Mouse (Mus musculus): ENCODE measurements around the gene Vti1a. TPM values are rescaled to one million over a fixed set of nuclear protein-coding genes. Genes with fewer than 3 reads are reported as not detected.
A peak's percentile ranks its signal among the peaks of the same experiment; 100 is the strongest.

Vti1a gene
- total RNA-seq, 2 experiments from 2014 or later = 48.1 to 54.4 TPM

- no peak for DNase-seq (ENCODE audit: low spot score in 2 of 2)
Measured at GRCm38 (mm10) chr19:55513941-55514340, 197.8 kb downstream of the Vti1a start.

GRCm38 (mm10) chr19:55520236-55520635, 204.1 kb downstream of the Vti1a start:
- no peak for DNase-seq (ENCODE audit: low spot score in 2 of 2)

GRCm38 (mm10) chr19:55523340-55523739, 207.2 kb downstream of the Vti1a start:
- no peak for DNase-seq (ENCODE audit: low spot score in 2 of 2)

- DNase-seq (ENCODE audit: low spot score in 2 of 2) = no peak
Measured at GRCm38 (mm10) chr19:55524385-55524784, 208.3 kb downstream of the Vti1a start.

DNA sequence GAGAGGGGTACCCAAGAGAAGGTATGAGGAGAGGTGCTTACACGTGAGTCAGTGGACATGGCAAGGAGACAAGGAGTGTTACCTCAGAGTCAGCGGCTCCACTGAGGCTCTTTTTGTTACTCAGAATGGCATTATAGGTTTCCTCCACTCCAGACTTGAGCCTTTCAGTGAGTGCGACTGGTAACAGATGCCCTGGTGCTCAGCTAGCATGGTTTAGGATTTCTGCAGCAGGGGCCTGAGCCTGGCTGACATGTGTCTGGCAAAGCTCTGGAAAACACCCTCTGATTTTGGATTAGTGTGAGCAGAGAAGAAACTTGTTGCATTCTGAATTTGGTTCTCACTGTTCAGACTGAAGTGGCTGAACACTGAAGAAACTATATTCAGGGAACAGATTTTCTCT, 209.0 kb downstream of the Vti1a start:
- DNase-seq (ENCODE audit: low spot score in 2 of 2) = no peak

DNA sequence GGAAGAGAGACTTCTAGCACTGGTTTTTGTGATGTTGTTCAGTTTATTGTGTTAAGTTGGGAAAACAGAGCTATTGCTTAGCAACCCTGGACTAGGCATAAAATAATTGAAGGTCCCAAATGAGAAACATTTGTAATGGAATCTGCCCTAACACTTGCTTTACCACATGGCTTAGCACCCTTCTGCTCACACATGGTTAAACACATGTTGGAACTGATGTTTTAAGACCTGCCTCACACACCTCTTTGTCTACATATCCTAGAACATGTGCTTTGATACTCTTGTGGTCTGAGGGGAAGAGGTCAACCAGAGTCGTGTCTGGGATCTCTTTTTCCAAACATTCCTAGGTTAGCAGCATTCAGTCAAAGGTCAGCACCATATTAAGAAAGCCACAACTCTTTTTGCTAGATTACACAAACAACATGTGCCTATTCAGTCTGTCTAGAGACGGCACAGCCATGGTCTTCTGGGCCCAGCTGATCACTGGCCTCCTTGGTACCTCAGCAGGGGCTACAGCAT, 210.7 kb downstream of the Vti1a start:
- no peak for DNase-seq (ENCODE audit: low spot score in 2 of 2)

- DNase-seq (ENCODE audit: low spot score in 2 of 2) = no peak
Measured at GRCm38 (mm10) chr19:55530041-55530440, 213.9 kb downstream of the Vti1a start.

DNA sequence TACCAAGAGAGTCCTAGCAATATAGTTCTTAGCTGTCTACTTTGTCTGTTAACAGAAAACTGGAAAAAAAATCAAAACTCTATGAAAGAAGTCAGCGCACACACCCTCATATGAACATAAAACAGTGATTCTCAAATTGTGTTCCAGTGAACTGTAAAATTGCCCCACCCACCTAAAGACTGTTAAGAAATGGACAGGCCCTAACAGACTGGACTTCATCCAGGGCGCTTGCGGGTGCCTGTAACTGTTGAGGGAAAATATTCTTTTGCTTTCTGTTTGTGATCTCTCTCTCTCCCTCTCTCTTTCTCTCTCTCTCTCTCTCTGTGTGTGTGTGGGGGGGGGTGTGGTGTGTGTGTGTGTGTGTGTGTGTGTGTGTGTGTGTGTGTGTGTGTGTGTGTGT, 216.6 kb downstream of the Vti1a start:
- no peak for DNase-seq (ENCODE audit: low spot score in 2 of 2)

- DNase-seq (ENCODE audit: low spot score in 2 of 2) = no peak
Measured at GRCm38 (mm10) chr19:55536273-55536937, 220.3 kb downstream of the Vti1a start.

DNA sequence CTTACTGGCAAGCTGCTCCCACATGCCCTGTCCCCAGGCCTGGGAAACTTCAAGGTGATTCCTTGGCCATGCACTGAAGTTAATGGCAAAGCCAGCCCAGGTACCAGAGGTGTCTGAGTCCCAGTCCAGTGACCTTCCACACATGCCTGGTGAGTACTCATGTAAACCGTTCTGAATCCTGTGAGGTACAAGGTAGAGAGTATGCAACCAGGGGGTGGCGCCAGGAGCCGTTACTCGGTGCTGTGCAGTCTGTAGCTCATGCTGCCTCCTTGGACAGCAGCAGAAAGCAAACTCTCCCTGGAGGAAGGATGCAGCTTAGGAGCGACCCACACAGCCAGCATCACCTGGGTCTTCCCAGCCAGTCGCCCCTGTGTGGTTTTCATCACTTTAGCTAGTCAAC, 221.6 kb downstream of the Vti1a start:
- peak in 1 of 2 experiments; percentile 35 for DNase-seq (ENCODE audit: low spot score in 2 of 2)

- no peak for DNase-seq (ENCODE audit: low spot score in 2 of 2)
Measured at GRCm38 (mm10) chr19:55541641-55542040, 225.5 kb downstream of the Vti1a start.

GRCm38 (mm10) chr19:55542461-55542860, 226.4 kb downstream of the Vti1a start:
- DNase-seq (ENCODE audit: low spot score in 2 of 2) = no peak

- no peak for DNase-seq (ENCODE audit: low spot score in 2 of 2)
Measured at GRCm38 (mm10) chr19:55543188-55543587, 227.1 kb downstream of the Vti1a start.

DNA sequence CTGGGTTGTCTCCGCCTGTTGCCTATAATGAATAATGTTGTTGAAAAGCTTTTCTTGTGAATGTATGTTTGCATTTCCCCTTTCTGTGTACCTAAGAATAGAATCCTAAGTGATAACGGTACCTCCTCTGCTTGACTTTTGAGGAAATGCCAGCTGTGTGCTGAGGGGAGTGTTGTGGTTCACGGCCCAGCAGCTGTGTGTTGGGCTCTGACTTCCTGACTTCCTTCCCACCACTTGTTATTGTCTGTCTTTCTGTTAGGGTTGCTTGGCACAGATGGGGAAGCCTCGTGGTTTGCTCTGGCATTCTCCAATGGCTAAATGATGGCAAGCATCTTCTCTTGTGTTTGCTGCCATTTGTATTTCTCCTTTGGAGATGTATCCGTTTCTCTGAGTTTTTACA, 228.4 kb downstream of the Vti1a start:
- no peak for DNase-seq (ENCODE audit: low spot score in 2 of 2)

DNA sequence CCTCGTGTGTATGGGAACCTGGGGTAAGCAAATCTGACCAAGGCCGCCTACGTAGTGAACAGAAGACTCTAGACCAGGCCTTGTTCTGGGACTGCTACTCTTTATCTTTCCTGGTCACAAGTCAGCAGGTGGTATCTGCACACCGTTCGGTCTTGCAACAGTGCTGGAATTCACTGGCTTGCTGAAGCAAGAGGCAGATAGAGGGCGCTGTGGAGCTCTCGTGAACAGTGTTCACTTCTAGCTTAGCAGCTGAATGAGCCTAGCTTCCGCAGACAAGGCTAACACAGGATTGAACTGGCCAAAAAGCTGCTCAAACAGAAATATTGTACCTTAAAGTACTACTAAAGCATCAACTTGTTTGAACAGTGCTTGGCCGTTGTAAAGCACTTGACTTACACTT, 229.4 kb downstream of the Vti1a start:
- peak; percentile 86 for DNase-seq (ENCODE audit: low spot score in 2 of 2)

DNA sequence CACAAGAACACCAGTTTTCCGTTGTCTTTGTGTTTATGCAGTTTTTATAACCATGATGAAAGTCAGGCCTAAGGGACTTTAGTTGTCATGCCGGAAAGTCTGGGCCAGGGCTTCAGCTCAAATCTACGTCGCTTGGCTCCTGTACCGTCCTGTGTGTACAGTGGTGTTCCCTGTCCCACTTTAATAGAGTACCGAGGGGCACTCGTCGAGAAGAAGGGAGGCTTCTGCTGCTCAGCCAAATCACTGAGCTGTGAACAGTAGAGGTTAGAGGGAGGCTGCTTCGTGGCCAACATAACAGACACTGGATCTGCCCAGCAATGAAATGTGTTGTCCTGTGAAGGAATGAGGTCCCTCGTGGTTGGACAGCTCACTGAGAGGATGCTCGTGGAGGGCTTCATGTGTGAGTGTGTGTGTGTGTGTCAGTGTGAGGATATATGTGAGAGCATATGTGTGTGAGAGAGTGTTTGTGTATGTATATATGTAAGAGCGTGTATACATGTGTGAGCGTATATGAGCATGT, 230.0 kb downstream of the Vti1a start:
- DNase-seq (ENCODE audit: low spot score in 2 of 2) = no peak

DNA sequence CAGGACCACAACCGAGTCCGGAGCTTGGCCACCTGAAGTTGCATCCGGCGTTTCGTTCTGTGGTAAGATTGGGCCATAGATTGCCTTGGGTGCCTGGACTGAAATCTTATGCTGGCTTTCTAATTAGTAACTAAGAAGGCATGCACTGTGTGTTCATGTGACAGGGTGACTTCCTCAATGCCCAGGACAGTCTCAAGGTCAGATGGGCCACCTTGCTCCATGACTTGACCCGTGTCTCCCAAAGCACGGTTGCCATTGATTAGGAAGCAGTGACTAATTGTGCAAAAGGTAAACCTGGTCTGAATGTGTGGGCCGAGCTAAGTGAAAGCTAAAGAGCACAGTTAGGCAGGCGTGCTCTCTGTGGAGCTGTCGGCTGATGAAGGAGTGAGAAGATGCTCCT, 232.1 kb downstream of the Vti1a start:
- DNase-seq (ENCODE audit: low spot score in 2 of 2) = no peak

GRCm38 (mm10) chr19:55548656-55549055, 232.6 kb downstream of the Vti1a start:
- DNase-seq (ENCODE audit: low spot score in 2 of 2) = no peak

DNA sequence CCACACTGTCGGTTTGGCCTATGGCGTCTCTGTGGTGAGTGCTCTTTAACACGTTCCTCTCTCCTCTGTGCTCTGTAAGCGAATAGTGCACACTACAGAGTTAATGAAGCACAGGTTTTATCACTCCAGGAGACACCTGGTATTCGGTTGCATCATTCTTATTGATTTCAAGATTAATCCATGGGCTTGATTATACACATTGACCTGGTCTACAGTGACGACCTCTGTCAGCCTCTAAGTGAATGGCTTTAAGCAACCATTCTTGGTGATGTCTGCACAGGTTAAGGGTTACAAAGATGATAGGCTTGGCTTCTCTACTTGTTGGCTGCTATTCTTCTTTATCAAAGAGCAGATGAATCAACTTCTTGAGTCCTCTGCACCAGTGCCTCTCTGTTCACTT, 234.1 kb downstream of the Vti1a start:
- no peak for DNase-seq (ENCODE audit: low spot score in 2 of 2)

GRCm38 (mm10) chr19:55552339-55552738, 236.2 kb downstream of the Vti1a start:
- DNase-seq (ENCODE audit: low spot score in 2 of 2) = no peak

DNA sequence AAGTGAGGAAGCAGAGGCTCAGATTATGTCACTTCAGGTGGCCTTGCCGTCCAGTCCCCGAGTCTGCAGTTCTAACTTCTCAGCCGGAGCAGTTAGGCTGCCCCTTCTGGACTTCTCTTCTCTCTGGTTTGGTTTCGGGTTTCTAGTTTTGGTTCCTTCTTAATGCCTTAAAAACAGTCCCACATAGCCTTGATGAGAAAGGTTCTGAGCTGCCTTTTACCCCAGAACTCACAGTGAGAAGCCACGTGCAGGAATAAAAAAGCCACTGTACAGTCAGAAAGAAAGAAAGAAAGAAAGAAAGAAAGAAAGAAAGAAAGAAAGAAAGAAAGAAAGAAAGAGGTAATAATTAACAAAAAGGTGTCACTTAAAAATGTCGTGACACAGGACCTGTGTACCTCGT, 236.8 kb downstream of the Vti1a start:
- DNase-seq (ENCODE audit: low spot score in 2 of 2) = no peak

DNA sequence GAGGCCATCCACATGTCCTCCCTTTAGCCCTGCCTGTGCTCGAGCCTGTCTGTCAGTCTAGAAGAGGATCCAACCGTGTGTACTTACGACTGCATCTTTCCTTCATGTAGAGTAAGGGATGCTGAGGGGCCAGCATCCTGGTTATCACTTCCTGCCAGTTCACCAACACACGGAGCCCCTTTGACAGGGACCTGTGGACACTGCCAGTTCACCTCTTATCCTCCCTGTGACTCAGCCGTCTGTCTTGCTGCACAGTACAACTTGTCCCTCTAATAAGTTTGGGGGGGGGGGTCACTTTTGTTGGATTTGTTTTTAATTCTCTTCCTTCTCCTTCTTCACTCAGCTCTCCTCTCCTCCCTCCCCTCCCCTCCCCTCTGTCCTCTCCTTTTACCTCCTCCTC, 238.2 kb downstream of the Vti1a start:
- no peak for DNase-seq (ENCODE audit: low spot score in 2 of 2)

- DNase-seq (ENCODE audit: low spot score in 2 of 2) = no peak
Measured at GRCm38 (mm10) chr19:55554703-55555102, 238.6 kb downstream of the Vti1a start.
